Mouse (Mus musculus): Measurements from ENCODE around the gene Plekhh2. TPM values are rescaled to one million over a fixed set of nuclear protein-coding genes. Genes with fewer than 3 reads are reported as not detected.

The Plekhh2 gene
- polyA plus RNA-seq, 1 experiment = 0.63 TPM

- Histone ChIP-seq H3K4me3 (ENCODE audit: insufficient read depth, low read length) (no peak overlapping the region), H3K4me1 (ENCODE audit: control insufficient read depth, insufficient read depth, low read length) (no peaks in the 10 kb centered on the region), H3K27ac (ENCODE audit: insufficient read depth, low read depth, low read length) (no peak overlapping the region)
- TF ChIP-seq CTCF (IDR thresholded peaks at IDR 0.05; ENCODE audit: low read depth, low read length) = no peak
- TF ChIP-seq POLR2A (IDR thresholded peaks at IDR 0.05; ENCODE audit: borderline replicate concordance, low read depth, low read length) = no peak
Measured at GRCm38 (mm10) chr17:84600051-84600983, 88.6 kb downstream of the Plekhh2 start.

DNA sequence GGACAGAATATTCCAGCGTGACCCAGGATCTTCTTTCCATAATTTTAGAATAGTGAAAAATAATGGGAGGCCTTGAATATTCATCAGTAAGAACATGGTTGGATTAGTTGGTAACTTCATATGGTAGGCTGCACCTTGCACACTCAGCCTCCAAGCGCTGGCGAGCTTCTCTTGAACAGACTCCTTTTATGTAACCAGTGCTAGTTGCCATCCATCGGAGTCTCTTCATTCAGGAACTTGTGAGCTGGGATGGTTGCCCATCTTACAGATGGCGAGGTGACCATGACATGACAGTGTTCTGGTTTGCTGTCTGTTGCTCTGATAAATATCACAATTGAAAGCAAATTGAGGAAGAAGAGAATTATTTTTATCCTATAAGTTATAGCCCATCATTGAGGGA is 90.1 kb downstream of the Plekhh2 start:
- Histone ChIP-seq H3K4me1 (ENCODE audit: control insufficient read depth, insufficient read depth, low read length) (no peaks in the 10 kb centered on the region), H3K4me3 (ENCODE audit: insufficient read depth, low read length) (no peak overlapping the region), H3K27ac (ENCODE audit: insufficient read depth, low read depth, low read length) (no peak overlapping the region)
- TF ChIP-seq CTCF (IDR thresholded peaks at IDR 0.05; ENCODE audit: low read depth, low read length) = no peak
- no peak for TF ChIP-seq POLR2A (IDR thresholded peaks at IDR 0.05; ENCODE audit: borderline replicate concordance, low read depth, low read length)

DNA sequence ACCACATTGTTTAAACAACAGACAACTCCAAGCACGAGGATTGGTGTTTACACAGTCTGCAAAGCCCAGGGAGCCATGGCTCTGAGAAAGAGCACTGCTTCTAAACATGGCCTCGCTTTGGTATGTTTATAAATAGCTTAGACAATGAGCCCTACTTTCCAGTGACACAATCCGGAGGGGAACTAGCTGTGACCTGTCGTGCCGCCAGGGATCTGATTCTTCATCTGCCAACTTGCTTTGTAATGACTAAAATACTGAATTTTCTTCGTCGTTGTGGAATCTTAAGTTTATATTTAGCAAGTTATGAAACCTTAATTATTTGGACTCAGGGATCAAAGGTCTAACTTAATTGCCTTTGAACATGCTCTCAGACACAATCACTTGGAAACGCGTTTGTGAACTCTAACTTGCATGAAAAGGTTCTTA is 91.5 kb downstream of the Plekhh2 start:
- TF ChIP-seq POLR2A (IDR thresholded peaks at IDR 0.05; ENCODE audit: borderline replicate concordance, low read depth, low read length) (no peak), CTCF (IDR thresholded peaks at IDR 0.05; ENCODE audit: low read depth, low read length) (no peak)
- Histone ChIP-seq H3K4me3 (ENCODE audit: insufficient read depth, low read length) (no peak overlapping the region), H3K4me1 (ENCODE audit: control insufficient read depth, insufficient read depth, low read length) (peaks cover 10% of the 10 kb centered on the region), H3K27ac (ENCODE audit: insufficient read depth, low read depth, low read length) (no peak overlapping the region)

DNA sequence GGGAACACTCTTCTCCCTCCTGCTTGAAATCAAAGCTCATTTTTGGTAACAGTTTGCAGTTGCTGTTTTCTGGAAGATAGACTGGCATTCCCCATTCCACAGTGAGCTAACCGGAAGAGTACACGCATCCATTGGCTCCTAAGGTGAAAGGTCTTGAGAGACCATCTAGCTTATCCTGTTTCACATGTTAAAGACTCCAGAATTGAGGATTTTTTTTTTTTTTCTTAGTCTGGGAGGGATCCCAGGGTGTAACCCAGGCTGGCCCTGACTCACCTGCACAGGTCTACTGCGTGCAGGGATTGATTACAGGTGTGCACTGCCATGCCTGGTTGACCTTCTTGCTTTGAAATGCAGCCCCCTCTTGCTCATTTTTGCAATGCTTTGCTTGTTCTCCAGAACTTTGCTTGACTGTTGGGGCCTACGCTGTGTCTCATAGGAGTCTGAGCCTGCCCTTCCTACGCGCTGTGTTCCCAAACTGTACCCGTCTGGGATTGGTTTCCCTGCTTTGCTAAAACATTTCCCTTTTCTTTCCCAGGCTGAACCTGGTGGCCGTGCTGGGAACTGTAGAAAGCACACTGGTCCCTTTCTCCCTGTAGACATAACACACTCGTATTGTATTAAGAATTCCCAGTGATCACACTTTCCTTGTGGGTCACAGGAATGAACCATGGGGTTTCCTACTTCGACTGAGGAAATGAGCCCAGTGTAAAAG is 92.2 kb downstream of the Plekhh2 start:
- no peak overlapping the region for H3K27ac ChIP-seq (ENCODE audit: insufficient read depth, low read depth, low read length)
- no peak overlapping the region for H3K4me3 ChIP-seq (ENCODE audit: insufficient read depth, low read length)
- peaks cover 12% of the 10 kb centered on the region for H3K4me1 ChIP-seq (ENCODE audit: control insufficient read depth, insufficient read depth, low read length)
- no peak for TF ChIP-seq POLR2A (IDR thresholded peaks at IDR 0.05; ENCODE audit: borderline replicate concordance, low read depth, low read length)
- no peak for TF ChIP-seq CTCF (IDR thresholded peaks at IDR 0.05; ENCODE audit: low read depth, low read length)

DNA sequence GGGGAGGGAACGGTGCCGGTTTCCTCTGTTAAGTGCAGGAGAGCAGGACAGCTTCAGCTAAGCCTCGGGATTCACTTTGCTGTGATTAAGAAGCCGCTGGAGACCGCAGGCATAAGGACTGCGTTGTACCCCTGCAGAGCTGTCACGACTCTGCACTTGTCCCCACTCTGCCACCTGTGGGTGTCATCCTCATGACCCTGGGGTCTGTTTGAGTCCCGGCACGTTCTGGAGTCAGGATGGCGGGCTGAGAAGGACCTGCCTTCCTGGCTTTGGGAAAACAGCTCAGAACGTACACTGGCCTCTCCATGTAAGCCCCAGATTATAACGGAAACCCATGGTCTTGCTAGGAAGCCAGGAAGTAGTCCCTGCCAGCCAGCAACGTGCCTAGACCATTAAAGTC is 95.3 kb downstream of the Plekhh2 start:
- Histone ChIP-seq H3K27ac (ENCODE audit: insufficient read depth, low read depth, low read length) (no peak overlapping the region), H3K4me1 (ENCODE audit: control insufficient read depth, insufficient read depth, low read length) (peaks cover 12% of the 10 kb centered on the region), H3K4me3 (ENCODE audit: insufficient read depth, low read length) (no peak overlapping the region)
- TF ChIP-seq CTCF (IDR thresholded peaks at IDR 0.05; ENCODE audit: low read depth, low read length) (no peak), POLR2A (IDR thresholded peaks at IDR 0.05; ENCODE audit: borderline replicate concordance, low read depth, low read length) (no peak)

- no peak overlapping the region for H3K27ac ChIP-seq (ENCODE audit: insufficient read depth, low read depth, low read length)
- H3K4me1 ChIP-seq (ENCODE audit: control insufficient read depth, insufficient read depth, low read length) = peaks cover 12% of the 10 kb centered on the region
- TF ChIP-seq CTCF (IDR thresholded peaks at IDR 0.05; ENCODE audit: low read depth, low read length) = no peak
- no peak for TF ChIP-seq POLR2A (IDR thresholded peaks at IDR 0.05; ENCODE audit: borderline replicate concordance, low read depth, low read length)
- no peak overlapping the region for H3K4me3 ChIP-seq (ENCODE audit: insufficient read depth, low read length)
Measured at GRCm38 (mm10) chr17:84607617-84608016, 95.9 kb downstream of the Plekhh2 start.

DNA sequence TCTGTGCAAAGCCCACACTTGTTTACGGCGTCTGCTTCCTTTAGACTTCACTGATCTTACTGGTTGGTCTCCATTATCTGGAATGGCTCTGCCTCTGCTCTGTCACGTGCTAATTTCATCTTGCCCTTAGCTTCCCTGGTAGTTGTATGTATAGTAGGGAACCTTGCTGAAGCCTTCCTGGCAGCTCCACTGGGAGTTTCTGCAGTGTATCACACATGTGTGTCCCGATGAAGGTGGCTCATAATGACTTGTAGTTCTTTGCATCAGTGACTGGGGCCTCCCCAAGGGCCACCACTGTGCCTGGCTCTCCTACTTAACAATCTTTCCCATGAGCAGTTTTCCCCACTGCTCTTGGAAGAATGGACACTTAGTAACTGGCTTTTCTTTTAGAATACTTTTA is 96.9 kb downstream of the Plekhh2 start:
- H3K4me3 ChIP-seq (ENCODE audit: insufficient read depth, low read length) = no peak overlapping the region
- peaks cover 12% of the 10 kb centered on the region for H3K4me1 ChIP-seq (ENCODE audit: control insufficient read depth, insufficient read depth, low read length)
- no peak overlapping the region for H3K27ac ChIP-seq (ENCODE audit: insufficient read depth, low read depth, low read length)
- TF ChIP-seq CTCF (IDR thresholded peaks at IDR 0.05; ENCODE audit: low read depth, low read length) = no peak
- no peak for TF ChIP-seq POLR2A (IDR thresholded peaks at IDR 0.05; ENCODE audit: borderline replicate concordance, low read depth, low read length)

DNA sequence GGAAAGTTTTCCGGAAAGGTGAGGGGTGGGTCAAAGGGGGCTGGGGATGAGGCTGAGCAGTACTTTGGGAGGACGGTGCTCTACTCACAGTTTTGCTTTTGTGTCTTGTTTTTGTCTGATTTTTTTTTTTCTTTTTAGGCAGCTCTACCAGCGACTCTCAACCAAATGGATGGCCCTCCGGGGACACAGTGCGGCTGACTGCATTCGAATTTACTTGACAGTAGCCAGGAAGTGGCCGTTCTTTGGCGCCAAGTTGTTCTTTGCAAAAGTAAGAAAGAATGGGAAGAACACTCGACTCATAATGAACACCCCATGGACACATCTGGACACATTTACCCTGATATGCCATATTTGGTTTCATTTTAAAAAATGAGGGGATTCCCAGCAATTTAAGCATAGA is 99.8 kb downstream of the Plekhh2 start:
- H3K27ac ChIP-seq (ENCODE audit: insufficient read depth, low read depth, low read length) = no peak overlapping the region
- H3K4me1 ChIP-seq (ENCODE audit: control insufficient read depth, insufficient read depth, low read length) = peaks cover 12% of the 10 kb centered on the region
- no peak overlapping the region for H3K4me3 ChIP-seq (ENCODE audit: insufficient read depth, low read length)

GRCm38 (mm10) chr17:84611971-84612370 is 100.3 kb downstream of the Plekhh2 start:
- Histone ChIP-seq H3K4me3 (ENCODE audit: insufficient read depth, low read length) (no peak overlapping the region), H3K4me1 (ENCODE audit: control insufficient read depth, insufficient read depth, low read length) (peaks cover 12% of the 10 kb centered on the region)
- TF ChIP-seq POLR2A (IDR thresholded peaks at IDR 0.05; ENCODE audit: borderline replicate concordance, low read depth, low read length) (no peak), CTCF (IDR thresholded peaks at IDR 0.05; ENCODE audit: low read depth, low read length) (no peak)

More for the DNA sequence above, 99.8 kb downstream of the Plekhh2 start:
- TF ChIP-seq CTCF (IDR thresholded peaks at IDR 0.05; ENCODE audit: low read depth, low read length) = no peak
- no peak for TF ChIP-seq POLR2A (IDR thresholded peaks at IDR 0.05; ENCODE audit: borderline replicate concordance, low read depth, low read length)

DNA sequence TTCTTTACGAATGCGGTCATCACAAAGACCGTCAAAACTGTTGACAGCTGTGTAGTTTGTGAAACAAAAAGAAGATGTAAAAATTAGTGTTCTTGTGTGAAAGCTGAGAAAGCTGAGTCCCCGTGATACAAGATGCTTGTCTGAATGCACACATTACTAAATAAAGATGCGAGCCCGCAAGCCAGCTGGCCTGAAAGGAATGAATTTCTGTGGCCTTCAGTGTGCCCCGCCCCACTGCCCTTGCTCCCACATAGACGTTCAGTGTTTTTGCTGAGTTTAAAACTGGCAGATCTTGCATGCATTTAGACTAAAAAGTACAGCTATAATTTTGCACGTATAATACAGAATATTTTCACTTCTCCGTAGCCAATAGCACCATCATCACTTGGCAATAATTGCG is 104.1 kb downstream of the Plekhh2 start:
- H3K27ac ChIP-seq (ENCODE audit: insufficient read depth, low read depth, low read length) = no peak overlapping the region
- H3K4me3 ChIP-seq (ENCODE audit: insufficient read depth, low read length) = no peak overlapping the region
- peaks cover 13% of the 10 kb centered on the region for H3K4me1 ChIP-seq (ENCODE audit: control insufficient read depth, insufficient read depth, low read length)
- TF ChIP-seq POLR2A (IDR thresholded peaks at IDR 0.05; ENCODE audit: borderline replicate concordance, low read depth, low read length) (no peak), CTCF (IDR thresholded peaks at IDR 0.05; ENCODE audit: low read depth, low read length) (no peak)

More at GRCm38 (mm10) chr17:84611971-84612370, 100.3 kb downstream of the Plekhh2 start:
- no peak overlapping the region for H3K27ac ChIP-seq (ENCODE audit: insufficient read depth, low read depth, low read length)

All from bone marrow macrophage, adult 2 months (primary cell).